Mouse (Mus musculus) limb, embryonic 10.5 days (tissue): ENCODE measurements around the gene Cd1d1. TPM values are rescaled to one million over a fixed set of nuclear protein-coding genes. Genes with fewer than 3 reads are reported as not detected.

Source experiments
- DNase-seq: peaks from one replicate; pipeline ENCODE4 v3.0.0-alpha.2; 2017; ENCODE audit warnings: low spot score
- H3K27ac ChIP-seq: fragments of 300-500 bp; sonication (generic); 2 replicates; pipeline ENCODE4 v1.5.1; 2016; ENCODE audit warnings: mild to moderate bottlenecking
- H3K27me3 ChIP-seq: fragments of 300-500 bp; sonication (generic); 2 replicates; pipeline ENCODE4 v1.6.1; 2016; ENCODE audit warnings: low read depth, mild to moderate bottlenecking; ENCODE audit not compliant: poor library complexity, severe bottlenecking
- H3K36me3 ChIP-seq: fragments of 300-500 bp; sonication (generic); 2 replicates; pipeline ENCODE4 v1.6.1; 2016; ENCODE audit warnings: mild to moderate bottlenecking, moderate library complexity
- H3K4me1 ChIP-seq: fragments of 300-500 bp; sonication (generic); 2 replicates; pipeline ENCODE4 v1.6.1; 2016
- H3K4me3 ChIP-seq: fragments of 300-500 bp; sonication (generic); 2 replicates; pipeline ENCODE4 v1.5.1; 2016; ENCODE audit warnings: mild to moderate bottlenecking, moderate library complexity
- H3K9me3 ChIP-seq: fragments of 300-500 bp; sonication (generic); replicated peaks from 2 replicates; pipeline ENCODE4 v1.6.1; 2016; ENCODE audit warnings: mild to moderate bottlenecking
- WGBS: fragments of 180-500 bp; shearing (Covaris S2); methylation state at CpG from one replicate; pipeline ENCODE4 v1.1.7; 2016; 5-methylcytosine and 5-hydroxymethylcytosine counted together
- polyA plus RNA-seq: library from polyadenylated mRNA; unstranded; fragments of >200 nt; fragmentation: Nextera tagmentation; extraction: Ambion mirVana; gene quantifications from 2 replicates; pipeline ENCODE4 v1.2.1, GENCODE M21; 2016

Gene Cd1d1
- polyA plus RNA-seq, 1 experiment from 2014 or later, result 24.9 TPM

DNA sequence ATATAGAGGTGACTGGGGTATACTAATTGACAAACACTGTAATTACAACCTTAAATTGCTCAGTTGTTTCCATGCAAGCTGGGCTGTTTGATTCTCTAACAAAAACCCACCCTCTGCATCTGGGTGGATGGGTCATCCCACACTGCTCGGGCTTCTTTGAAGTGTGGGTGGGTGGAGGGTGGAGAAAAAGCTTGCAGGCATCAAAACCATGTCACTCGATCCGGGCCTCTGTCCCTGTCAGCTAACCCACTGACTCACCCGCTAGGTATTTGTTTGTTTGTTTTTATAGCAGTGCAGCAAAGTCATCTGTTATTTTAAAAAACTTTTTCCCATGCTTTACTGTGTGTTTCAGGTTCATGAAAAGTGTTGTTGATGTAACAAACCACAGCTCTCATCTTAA is 43.9 kb downstream of the Cd1d1 start:
- DNase-seq, result no peak
- Histone ChIP-seq H3K27ac (no peak overlapping the region), H3K4me1 (peaks cover 4% of the 10 kb centered on the region; the same call in 1 of the 2 replicates), H3K4me3 (no peak overlapping the region), H3K27me3 (no peaks in the 10 kb centered on the region), H3K9me3 (no peaks in the 10 kb centered on the region), H3K36me3 (no peaks in the 10 kb centered on the region)
- WGBS, result 3% methylated on average over 4 of the region's 4 CpGs

DNA sequence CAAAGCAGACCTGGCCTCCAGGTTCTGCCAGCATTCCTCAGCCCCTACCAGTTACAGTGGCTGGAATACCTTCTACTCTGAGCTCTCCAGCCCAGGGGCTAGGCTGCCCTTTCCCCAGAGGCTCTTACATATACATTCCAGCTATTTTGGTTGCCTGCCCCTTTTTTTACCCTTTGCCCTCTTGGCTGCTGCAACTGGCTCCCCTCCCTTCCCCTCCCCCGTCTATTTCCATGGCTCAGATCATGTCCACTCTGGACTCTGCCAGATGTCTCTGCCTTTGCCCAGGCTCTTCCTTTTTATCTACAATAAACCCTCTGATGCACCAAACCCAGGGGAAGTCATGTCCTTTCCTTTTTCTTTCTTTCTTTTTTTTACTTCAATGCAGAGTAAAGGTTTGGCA is 44.7 kb downstream of the Cd1d1 start:
- Histone ChIP-seq H3K27me3 (no peaks in the 10 kb centered on the region), H3K4me1 (peaks cover 4% of the 10 kb centered on the region; the same call in 1 of the 2 replicates), H3K9me3 (no peaks in the 10 kb centered on the region), H3K4me3 (no peak overlapping the region), H3K27ac (no peak overlapping the region), H3K36me3 (no peaks in the 10 kb centered on the region)
- WGBS, result 10% methylated on average over 1 of the region's 1 CpGs
- no peak for DNase-seq

DNA sequence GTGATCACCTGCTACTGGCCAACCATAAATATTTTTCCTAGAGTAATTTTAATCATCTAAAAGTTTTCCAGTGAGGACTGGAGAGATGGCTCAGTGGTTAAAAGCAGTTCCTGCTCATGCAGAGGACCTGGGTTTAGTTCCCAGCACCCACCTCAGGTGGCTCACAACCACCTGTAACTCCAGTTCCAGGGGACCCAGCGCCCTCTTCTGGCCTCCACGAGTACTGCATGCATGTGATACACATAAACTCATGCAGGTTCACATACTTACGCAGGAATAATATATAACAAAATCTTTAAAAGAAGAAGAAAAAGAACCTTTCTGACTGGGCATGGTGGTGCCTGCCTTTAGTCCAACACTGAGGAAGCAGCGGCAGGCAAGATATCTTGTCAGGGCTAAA is 45.4 kb downstream of the Cd1d1 start:
- H3K9me3 ChIP-seq, result no peaks in the 10 kb centered on the region
- no peak overlapping the region for H3K27ac ChIP-seq
- peaks cover 4% of the 10 kb centered on the region; the same call in 1 of the 2 replicates for H3K4me1 ChIP-seq
- H3K27me3 ChIP-seq, result no peaks in the 10 kb centered on the region
- no peaks in the 10 kb centered on the region for H3K36me3 ChIP-seq
- H3K4me3 ChIP-seq, result no peak overlapping the region
- 82% methylated on average over 4 of the region's 4 CpGs for WGBS
- DNase-seq, result no peak

DNA sequence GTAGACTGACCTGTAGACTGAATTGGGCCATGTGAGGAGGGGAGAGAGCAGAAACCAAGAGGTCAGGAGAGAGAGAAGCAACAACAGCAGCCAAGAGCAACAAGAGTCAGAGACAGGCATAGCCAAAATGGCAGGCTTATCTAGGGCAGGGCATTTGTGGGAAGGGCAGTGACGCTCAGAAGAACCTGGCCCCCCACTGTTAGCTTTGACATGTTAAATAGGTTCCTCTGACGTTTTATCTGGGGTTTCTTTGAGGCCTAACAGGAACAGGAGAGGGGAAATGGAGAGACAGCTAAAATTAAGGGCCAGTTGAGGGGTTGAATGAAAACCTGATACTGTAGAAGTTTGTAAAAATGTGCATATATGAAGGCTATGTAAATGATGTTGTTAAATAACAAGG is 48.6 kb downstream of the Cd1d1 start:
- Histone ChIP-seq H3K27ac (no peak overlapping the region), H3K4me3 (no peak overlapping the region), H3K9me3 (no peaks in the 10 kb centered on the region), H3K36me3 (no peaks in the 10 kb centered on the region), H3K4me1 (peaks cover 4% of the 10 kb centered on the region; the same call in 1 of the 2 replicates), H3K27me3 (no peaks in the 10 kb centered on the region)
- DNase-seq, result no peak
- 32% methylated on average over 2 of the region's 2 CpGs for WGBS

Other genes with a start within 250 kb of the Cd1d1 start
- gene Dclk2, start 78.6 kb downstream of the Cd1d1 start, polyA plus RNA-seq, result 3.1 and 4.5 TPM in 2 replicates
- 17.4 and 19.0 TPM in 2 replicates for gene Kirrel, start 175.3 kb upstream of the Cd1d1 start, polyA plus RNA-seq